Mouse (Mus musculus): ENCODE results near the gene Pex26. TPM values are rescaled to one million over a fixed set of nuclear protein-coding genes. Genes with fewer than 3 reads are reported as not detected.

Pex26 gene
- polyA plus RNA-seq, 1 experiment from 2014 or later, result 5.6 TPM

DNA sequence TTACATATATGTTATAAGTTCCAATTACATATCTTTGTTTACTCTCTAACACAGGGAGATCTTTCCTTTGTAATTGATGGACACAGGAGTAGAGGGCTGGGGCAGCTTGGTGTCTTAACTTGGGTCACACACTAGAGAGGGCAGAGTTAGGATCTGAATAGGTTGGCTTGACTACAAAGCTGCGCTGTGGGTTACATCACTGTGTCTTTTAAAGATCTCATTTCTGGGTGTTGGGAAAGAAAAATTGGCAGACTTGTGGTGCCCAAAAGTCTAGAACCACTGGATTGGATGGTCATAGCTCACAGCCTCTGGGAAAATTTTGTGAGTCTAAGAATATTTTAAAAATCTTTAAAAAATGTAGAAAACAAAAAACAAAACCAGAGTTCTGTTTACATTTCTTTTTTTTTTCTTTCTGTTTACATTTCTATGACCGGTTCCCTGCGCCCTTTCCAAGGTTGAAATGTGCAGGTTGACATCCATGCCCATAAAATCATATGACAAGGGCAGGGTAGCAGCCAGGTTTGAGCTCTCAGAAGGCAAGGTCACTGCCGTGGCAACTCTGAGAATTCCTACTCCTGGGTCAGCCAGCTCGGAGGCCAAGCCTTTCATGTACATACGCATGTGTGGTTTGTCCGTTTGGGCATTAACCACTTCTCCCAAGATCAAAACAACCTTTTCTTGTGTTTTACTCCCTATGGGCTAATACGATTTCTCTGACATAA lies 38.6 kb downstream of the Pex26 start:
- Histone ChIP-seq H3K9me3 (replicated peaks) (no peaks in the 10 kb centered on the region), H3K9ac (no peak overlapping the region), H3K36me3 (no peaks in the 10 kb centered on the region), H3K4me3 (no peak overlapping the region), H3K27me3 (no peaks in the 10 kb centered on the region), H3K4me1 (replicated peaks) (peaks cover 11% of the 10 kb centered on the region), H3K27ac (no peak overlapping the region), H3K4me2 (no peak overlapping the region)
- WGBS, result 77% methylated on average over 8 of the region's 8 CpGs
- ATAC-seq (replicated peaks; ENCODE audit: insufficient number of reproducible peaks, insufficient read depth, low FRiP score, low read depth), result no peak

DNA sequence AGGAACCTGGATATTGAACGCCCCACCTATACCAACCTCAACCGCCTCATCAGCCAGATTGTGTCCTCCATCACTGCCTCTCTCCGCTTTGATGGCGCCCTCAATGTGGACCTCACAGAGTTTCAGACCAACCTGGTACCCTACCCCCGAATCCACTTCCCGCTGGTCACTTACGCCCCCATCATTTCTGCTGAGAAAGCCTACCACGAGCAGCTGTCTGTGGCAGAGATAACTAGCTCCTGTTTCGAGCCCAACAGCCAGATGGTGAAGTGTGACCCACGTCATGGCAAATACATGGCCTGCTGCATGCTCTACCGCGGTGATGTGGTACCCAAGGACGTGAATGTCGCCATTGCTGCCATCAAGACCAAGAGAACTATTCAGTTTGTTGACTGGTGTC lies 39.5 kb downstream of the Pex26 start:
- Histone ChIP-seq H3K9ac (no peak overlapping the region), H3K4me3 (no peak overlapping the region), H3K27ac (no peak overlapping the region), H3K9me3 (replicated peaks) (no peaks in the 10 kb centered on the region), H3K27me3 (no peaks in the 10 kb centered on the region), H3K4me1 (replicated peaks) (peaks cover 11% of the 10 kb centered on the region; the same call in 1 of the 2 replicates), H3K4me2 (no peak overlapping the region), H3K36me3 (no peaks in the 10 kb centered on the region)
- no peak for ATAC-seq (replicated peaks; ENCODE audit: insufficient number of reproducible peaks, insufficient read depth, low FRiP score, low read depth)
- WGBS, result 91% methylated on average over 14 of the region's 14 CpGs

GRCm38 (mm10) chr6:121224067-121224466 lies 40.6 kb downstream of the Pex26 start:
- Histone ChIP-seq H3K9me3 (replicated peaks) (no peaks in the 10 kb centered on the region), H3K36me3 (no peaks in the 10 kb centered on the region), H3K27ac (no peak overlapping the region), H3K4me1 (replicated peaks) (peaks cover 9% of the 10 kb centered on the region; the same call in 1 of the 2 replicates), H3K4me3 (no peak overlapping the region), H3K9ac (no peak overlapping the region), H3K4me2 (no peak overlapping the region), H3K27me3 (no peaks in the 10 kb centered on the region)
- WGBS, result 57% methylated on average over 5 of the region's 5 CpGs
- ATAC-seq (replicated peaks; ENCODE audit: insufficient number of reproducible peaks, insufficient read depth, low FRiP score, low read depth), result no peak

GRCm38 (mm10) chr6:121224993-121225392 lies 41.5 kb downstream of the Pex26 start:
- Histone ChIP-seq H3K9me3 (replicated peaks) (no peaks in the 10 kb centered on the region), H3K4me2 (no peak overlapping the region), H3K4me1 (replicated peaks) (0 out of 2 replicates have a peak, but pooled peaks cover 3% of the 10 kb centered on the region), H3K4me3 (no peak overlapping the region), H3K9ac (no peak overlapping the region), H3K36me3 (no peaks in the 10 kb centered on the region), H3K27ac (no peak overlapping the region), H3K27me3 (no peaks in the 10 kb centered on the region)
- 26% methylated on average over 6 of the region's 6 CpGs for WGBS
- no peak for ATAC-seq (replicated peaks; ENCODE audit: insufficient number of reproducible peaks, insufficient read depth, low FRiP score, low read depth)

GRCm38 (mm10) chr6:121226043-121226442 lies 42.6 kb downstream of the Pex26 start:
- H3K4me1 ChIP-seq (replicated peaks), result 0 out of 2 replicates have a peak, but pooled peaks cover 3% of the 10 kb centered on the region
- no peak for ATAC-seq (replicated peaks; ENCODE audit: insufficient number of reproducible peaks, insufficient read depth, low FRiP score, low read depth)
- 0 out of 2 replicates have a peak overlapping the region, but pooled peaks have one; percentile 21 for H3K27ac ChIP-seq
- H3K4me2 ChIP-seq, result no peak overlapping the region
- no peaks in the 10 kb centered on the region for H3K36me3 ChIP-seq
- H3K9me3 ChIP-seq (replicated peaks), result no peaks in the 10 kb centered on the region
- no peak overlapping the region for H3K9ac ChIP-seq
- no peaks in the 10 kb centered on the region for H3K27me3 ChIP-seq
- no peak overlapping the region for H3K4me3 ChIP-seq
- 51% methylated on average over 4 of the region's 4 CpGs for WGBS

DNA sequence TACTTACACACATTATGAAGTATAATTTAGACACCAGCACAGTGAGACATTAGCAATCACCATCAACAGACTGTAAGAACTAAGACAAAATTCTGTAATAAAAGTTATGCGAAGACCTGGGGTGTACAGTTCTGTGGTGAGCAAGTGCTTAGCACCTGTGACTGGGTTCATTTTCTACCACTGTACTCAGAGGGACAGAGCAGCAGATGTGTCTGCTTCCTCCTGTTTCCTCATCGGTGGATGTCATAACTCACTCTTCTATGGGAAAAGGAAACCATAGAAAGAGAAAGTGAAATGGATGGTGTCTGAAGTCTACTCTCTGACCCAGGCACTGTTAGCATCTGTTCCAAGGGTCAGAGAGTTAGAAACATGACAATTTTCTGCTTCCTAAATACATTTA lies 43.3 kb downstream of the Pex26 start:
- H3K27ac ChIP-seq, result no peak overlapping the region
- H3K36me3 ChIP-seq, result no peaks in the 10 kb centered on the region
- no peaks in the 10 kb centered on the region for H3K9me3 ChIP-seq (replicated peaks)
- H3K4me2 ChIP-seq, result no peak overlapping the region
- no peak overlapping the region for H3K9ac ChIP-seq
- 80% methylated on average over 2 of the region's 2 CpGs for WGBS
- H3K4me3 ChIP-seq, result no peak overlapping the region
- H3K4me1 ChIP-seq (replicated peaks), result 0 out of 2 replicates have a peak, but pooled peaks cover 3% of the 10 kb centered on the region
- no peaks in the 10 kb centered on the region for H3K27me3 ChIP-seq
- ATAC-seq (replicated peaks; ENCODE audit: insufficient number of reproducible peaks, insufficient read depth, low FRiP score, low read depth), result no peak

GRCm38 (mm10) chr6:121228421-121228820 lies 45.0 kb downstream of the Pex26 start:
- Histone ChIP-seq H3K27me3 (no peaks in the 10 kb centered on the region), H3K9ac (no peak overlapping the region), H3K4me1 (replicated peaks) (0 out of 2 replicates have a peak, but pooled peaks cover 3% of the 10 kb centered on the region), H3K4me3 (no peak overlapping the region), H3K27ac (no peak overlapping the region), H3K9me3 (replicated peaks) (no peaks in the 10 kb centered on the region), H3K36me3 (no peaks in the 10 kb centered on the region), H3K4me2 (no peak overlapping the region)
- ATAC-seq (replicated peaks; ENCODE audit: insufficient number of reproducible peaks, insufficient read depth, low FRiP score, low read depth), result no peak
- 56% methylated on average over 8 of the region's 8 CpGs for WGBS

DNA sequence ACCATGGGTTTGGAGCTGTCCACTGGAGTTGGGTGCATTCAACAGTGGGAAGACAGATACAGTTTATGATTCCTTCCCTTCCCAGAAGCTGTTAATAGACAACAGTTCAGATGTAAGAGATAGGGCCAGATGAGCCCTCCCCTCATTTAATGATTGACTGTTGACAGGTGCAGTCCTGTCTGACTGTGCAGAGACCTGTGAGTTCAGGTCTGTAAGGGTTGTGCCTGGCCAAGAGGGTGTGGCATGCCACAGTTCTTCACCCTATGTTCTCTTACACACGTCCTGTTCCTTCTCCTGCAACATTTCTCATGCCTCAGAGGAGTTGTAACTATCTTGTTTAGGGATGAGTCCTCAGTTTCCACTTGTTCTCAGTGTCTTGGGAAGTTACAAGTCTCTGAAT lies 49.2 kb downstream of the Pex26 start:
- Histone ChIP-seq H3K4me3 (no peak overlapping the region), H3K9ac (no peak overlapping the region), H3K9me3 (replicated peaks) (no peaks in the 10 kb centered on the region), H3K36me3 (no peaks in the 10 kb centered on the region), H3K27me3 (no peaks in the 10 kb centered on the region), H3K27ac (no peak overlapping the region), H3K4me1 (replicated peaks) (no peaks in the 10 kb centered on the region), H3K4me2 (no peak overlapping the region)
- no peak for ATAC-seq (replicated peaks; ENCODE audit: insufficient number of reproducible peaks, insufficient read depth, low FRiP score, low read depth)
- WGBS, result 48% methylated on average over 1 of the region's 1 CpGs

DNA sequence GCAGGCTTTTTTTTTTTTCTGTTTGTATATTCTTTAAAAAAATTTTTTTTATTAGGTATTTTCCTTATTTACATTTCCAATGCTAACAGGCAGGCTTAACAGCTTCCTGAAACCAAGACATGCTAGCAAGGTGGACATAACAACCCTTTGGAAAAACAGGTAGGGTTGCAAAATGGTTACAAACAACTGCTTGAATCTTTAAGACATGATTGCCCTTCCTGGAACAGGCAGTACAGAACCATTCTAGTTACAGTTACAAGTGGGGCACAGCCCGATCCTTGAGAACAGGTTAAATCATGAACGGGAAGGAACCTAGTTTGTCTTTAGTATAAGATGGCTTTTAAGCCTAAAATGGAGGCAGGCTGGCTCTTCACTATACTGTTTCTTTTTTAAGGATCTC lies 52.9 kb downstream of the Pex26 start:
- Histone ChIP-seq H3K4me3 (no peak overlapping the region), H3K27ac (no peak overlapping the region), H3K4me2 (no peak overlapping the region), H3K4me1 (replicated peaks) (no peaks in the 10 kb centered on the region; the same call in 1 of the 2 replicates), H3K36me3 (no peaks in the 10 kb centered on the region), H3K27me3 (no peaks in the 10 kb centered on the region), H3K9me3 (replicated peaks) (no peaks in the 10 kb centered on the region), H3K9ac (no peak overlapping the region)
- no peak for ATAC-seq (replicated peaks; ENCODE audit: insufficient number of reproducible peaks, insufficient read depth, low FRiP score, low read depth)
- 83% methylated on average over 2 of the region's 2 CpGs for WGBS

- H3K36me3 ChIP-seq, result no peaks in the 10 kb centered on the region
- no peaks in the 10 kb centered on the region; the same call in 1 of the 2 replicates for H3K4me1 ChIP-seq (replicated peaks)
- no peak for ATAC-seq (replicated peaks; ENCODE audit: insufficient number of reproducible peaks, insufficient read depth, low FRiP score, low read depth)
- H3K4me2 ChIP-seq, result no peak overlapping the region
- H3K4me3 ChIP-seq, result no peak overlapping the region
- H3K27ac ChIP-seq, result no peak overlapping the region
- WGBS, result 89% methylated on average over 4 of the region's 4 CpGs
- H3K9ac ChIP-seq, result no peak overlapping the region
- no peaks in the 10 kb centered on the region for H3K9me3 ChIP-seq (replicated peaks)
- peaks cover 4% of the 10 kb centered on the region; the same call in 1 of the 2 replicates for H3K27me3 ChIP-seq
Measured at GRCm38 (mm10) chr6:121238209-121238608, 54.7 kb downstream of the Pex26 start.

- no peaks in the 10 kb centered on the region for H3K36me3 ChIP-seq
- no peak overlapping the region for H3K9ac ChIP-seq
- H3K4me2 ChIP-seq, result no peak overlapping the region
- peaks cover 4% of the 10 kb centered on the region for H3K4me1 ChIP-seq (replicated peaks)
- no peak for ATAC-seq (replicated peaks; ENCODE audit: insufficient number of reproducible peaks, insufficient read depth, low FRiP score, low read depth)
- H3K4me3 ChIP-seq, result no peak overlapping the region
- H3K27ac ChIP-seq, result no peak overlapping the region
- 84% methylated on average over 2 of the region's 2 CpGs for WGBS
- H3K9me3 ChIP-seq (replicated peaks), result no peaks in the 10 kb centered on the region
- H3K27me3 ChIP-seq, result peaks cover 7% of the 10 kb centered on the region; the same call in 1 of the 2 replicates
Measured at GRCm38 (mm10) chr6:121241780-121242179, 58.3 kb downstream of the Pex26 start.

GRCm38 (mm10) chr6:121243161-121243560 lies 59.7 kb downstream of the Pex26 start:
- 31% methylated on average over 10 of the region's 10 CpGs for WGBS
- Histone ChIP-seq H3K9ac (no peak overlapping the region), H3K4me1 (replicated peaks) (peaks cover 4% of the 10 kb centered on the region), H3K36me3 (no peaks in the 10 kb centered on the region), H3K4me3 (no peak overlapping the region), H3K4me2 (no peak overlapping the region), H3K27me3 (peaks cover 13% of the 10 kb centered on the region), H3K9me3 (replicated peaks) (no peaks in the 10 kb centered on the region), H3K27ac (no peak overlapping the region)
- no peak for ATAC-seq (replicated peaks; ENCODE audit: insufficient number of reproducible peaks, insufficient read depth, low FRiP score, low read depth)

Measured in heart, embryonic 15.5 days (tissue).